Mouse (Mus musculus) urinary bladder, postnatal 25 days (tissue): ENCODE results near the gene Uba52.

ENCODE experiments used
- DNase-seq: peaks from one replicate; pipeline ENCODE4 v3.0.0; 2022; ENCODE audit warnings: low spot score

The Uba52 gene

DNA sequence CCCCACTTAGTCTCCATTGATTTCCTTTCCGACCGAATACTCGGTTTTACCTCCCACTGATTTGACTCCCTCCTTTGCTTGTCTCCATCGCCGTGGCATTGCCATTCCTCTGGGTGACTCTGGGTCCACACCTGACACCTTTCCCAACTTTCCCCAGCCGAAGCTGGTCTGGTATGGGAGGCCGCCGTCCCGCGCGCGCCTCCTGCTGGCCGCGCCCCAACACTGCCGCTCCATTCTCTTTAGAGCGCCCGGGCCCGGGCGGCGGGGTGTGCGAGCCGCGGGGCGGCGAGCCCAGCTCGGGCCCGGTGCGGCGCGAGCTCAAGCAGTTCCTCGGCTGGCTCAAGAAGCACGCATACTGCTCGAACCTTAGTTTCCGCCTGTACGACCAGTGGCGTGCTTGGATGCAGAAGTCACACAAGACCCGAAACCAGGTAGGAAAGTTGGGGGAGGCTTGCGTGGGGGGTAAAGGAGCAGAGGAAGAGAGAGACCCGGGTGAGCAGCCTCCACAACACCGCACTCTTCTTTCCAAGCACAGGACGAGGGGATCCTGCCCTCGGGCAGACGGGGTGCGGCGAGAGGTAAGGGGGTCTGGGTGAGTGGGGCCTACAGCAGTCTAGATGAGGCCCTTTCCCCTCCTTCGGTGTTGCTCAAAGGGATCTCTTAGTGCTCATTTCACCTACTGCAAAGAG is 7.4 kb downstream of the Uba52 start:
- peak; percentile 65 for DNase-seq

DNA sequence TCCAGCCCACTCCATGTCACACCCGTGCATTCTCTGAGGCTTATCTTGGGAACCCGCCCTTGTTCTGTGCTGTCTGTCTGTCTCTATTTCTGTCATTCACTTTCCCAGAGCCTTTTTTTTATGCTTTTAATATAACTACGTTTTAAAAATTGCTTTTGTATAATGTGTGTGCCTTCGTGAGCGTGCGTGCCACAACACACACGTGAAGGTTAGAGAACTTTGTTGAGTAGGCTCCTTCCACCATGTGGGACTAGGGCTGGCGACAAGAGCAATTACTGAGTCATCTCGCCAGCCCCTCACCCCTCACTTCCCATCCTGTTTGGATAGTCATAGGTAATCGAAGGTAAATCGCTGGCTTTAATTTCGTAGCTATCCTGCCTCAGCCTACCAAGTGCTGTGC is 8.1 kb downstream of the Uba52 start:
- DNase-seq, result no peak

DNA sequence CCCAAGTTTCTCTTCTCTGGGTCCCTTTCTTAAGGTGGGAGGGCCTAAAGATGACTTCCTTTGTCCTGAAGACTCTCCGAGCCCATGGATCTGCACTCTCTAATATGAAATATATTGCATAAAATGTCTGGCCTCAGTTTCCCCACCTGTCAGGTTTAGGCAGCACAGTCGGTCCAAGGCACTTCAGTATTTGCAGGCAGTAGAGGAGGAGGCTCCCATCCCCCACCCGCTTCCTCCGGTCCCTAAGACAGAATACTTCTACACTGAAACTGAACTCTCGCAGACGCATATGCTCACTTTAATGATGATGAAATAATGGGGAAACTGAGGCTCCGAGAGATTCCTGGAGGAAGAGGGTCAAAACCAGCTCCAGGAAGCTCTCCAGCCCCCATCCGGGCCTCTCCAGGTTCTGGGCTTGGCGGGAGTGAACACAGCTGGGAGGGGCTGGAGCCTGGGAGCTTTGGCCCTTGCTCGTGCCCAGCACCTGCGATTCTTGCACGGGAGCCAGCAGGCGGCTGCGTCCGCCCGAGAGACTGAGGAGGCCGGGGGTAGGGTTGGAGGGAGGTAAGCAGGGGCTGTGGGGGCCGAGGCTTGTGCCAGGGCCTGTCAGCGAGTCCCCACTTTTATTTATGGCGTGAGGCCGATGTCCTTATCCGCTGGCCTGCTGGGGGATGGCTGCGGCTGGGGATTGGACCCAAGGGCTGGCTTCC is 8.6 kb downstream of the Uba52 start:
- no peak for DNase-seq

DNA sequence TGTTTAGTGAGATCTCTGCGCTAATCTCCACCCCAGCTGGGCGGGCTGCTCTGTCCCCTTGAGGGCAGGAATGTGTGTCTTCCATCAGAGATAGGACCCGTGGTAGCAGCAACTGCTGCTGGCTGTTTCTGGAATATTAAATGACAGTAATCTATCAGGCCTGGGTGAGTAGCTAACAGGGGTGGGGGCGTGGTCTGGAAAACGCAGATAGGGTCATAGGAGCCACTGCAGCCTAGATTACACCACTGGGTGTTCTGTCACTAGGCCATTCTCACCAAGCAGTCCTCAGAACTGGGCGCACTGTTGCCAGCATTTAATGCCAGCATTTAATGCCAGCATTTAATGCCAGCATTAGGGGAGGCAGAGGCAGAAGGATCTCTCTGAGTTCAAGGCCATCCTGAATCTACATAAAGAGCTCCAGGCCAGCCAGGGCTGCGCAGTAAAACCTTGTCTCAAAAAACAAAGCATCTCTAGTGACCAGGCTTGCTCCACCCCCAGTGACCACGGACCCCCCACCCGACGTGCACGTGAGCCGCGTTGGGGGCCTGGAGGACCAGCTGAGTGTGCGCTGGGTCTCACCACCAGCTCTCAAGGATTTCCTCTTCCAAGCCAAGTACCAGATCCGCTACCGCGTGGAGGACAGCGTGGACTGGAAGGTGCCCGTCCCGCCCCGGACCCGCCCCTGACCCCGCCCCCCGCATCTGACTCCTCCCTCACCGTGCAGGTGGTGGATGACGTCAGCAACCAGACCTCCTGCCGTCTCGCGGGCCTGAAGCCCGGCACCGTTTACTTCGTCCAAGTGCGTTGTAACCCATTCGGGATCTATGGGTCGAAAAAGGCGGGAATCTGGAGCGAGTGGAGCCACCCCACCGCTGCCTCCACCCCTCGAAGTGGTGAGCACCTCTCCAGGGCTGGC is 10.0 kb downstream of the Uba52 start:
- DNase-seq, result no peak

DNA sequence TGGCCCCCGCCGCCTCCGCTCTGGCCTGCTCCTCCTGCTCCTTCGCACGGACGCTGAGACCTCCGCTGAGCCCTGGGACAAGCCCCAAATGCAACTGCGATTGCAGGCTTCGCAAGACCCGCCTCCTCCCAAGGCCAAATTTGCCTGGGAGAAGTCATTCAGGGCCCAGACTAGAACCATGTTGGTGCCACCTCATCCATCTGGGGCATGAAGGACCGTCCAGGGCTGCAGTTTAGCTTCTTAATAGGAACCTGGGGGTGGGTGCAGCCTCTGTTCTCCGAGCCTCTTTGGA is 14.9 kb downstream of the Uba52 start:
- DNase-seq, result no peak

DNA sequence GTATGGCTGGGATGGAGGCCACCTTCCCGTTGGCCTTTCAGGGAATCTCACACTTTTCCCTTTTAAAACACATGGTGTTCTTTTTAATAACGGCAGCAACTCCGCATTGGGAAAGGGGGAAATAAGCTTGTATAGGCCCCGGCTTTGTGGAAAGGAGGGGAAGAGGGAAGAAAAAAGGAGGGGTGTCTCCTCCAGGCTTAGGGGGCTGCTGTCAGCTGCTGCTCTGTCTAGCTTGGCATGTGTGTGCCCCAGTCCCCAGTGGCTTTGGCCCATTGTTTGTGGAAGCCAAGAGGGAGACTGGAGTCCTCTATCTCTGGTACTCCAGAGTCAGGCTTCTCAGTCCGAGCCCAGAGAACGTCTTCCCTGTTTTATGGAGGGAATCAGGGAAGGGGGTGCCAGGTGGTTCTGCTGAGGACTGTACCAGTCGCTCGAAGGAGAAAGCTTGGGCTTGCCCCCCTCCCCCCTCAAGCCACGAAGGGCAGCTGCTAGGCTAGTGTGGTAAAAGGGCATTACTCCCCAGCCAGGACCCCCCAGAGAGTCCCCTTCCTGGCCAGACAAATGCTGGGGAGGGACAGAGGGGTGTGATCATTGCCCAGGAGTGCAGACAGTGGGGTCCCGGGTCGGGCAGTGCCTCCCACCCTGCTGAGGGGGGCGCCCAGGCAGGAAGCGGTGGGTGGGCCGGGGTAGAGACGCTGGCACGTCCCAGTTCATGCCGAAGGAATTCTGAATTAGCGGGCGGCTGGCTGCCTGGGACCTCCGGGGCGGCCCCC is 15.4 kb downstream of the Uba52 start:
- DNase-seq, result no peak

DNA sequence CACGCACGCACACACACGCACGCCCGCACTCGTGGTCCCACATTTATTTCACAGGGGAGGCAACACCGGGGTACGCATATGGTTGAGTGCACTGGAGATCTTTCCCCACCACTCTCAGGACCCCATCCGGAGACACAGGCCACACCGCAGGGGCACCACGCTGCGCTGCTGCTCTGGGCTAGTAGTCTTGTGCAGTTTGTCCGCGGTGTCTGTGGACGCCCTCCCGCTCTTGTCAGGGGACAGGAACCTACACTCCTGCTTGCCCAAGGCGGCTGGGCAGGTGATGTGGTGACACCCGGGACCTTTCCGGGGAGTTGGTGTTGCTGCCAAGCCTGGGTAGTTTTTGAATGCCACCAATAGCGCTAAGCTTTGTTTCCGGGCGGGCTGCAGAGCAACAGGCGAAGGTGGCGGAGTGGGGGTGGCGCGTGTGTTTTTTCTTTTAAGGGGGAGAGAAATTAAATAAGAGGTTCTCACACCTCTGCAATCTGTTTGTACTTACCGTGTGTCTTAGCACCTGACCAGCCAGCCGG is 16.1 kb downstream of the Uba52 start:
- no peak for DNase-seq

DNA sequence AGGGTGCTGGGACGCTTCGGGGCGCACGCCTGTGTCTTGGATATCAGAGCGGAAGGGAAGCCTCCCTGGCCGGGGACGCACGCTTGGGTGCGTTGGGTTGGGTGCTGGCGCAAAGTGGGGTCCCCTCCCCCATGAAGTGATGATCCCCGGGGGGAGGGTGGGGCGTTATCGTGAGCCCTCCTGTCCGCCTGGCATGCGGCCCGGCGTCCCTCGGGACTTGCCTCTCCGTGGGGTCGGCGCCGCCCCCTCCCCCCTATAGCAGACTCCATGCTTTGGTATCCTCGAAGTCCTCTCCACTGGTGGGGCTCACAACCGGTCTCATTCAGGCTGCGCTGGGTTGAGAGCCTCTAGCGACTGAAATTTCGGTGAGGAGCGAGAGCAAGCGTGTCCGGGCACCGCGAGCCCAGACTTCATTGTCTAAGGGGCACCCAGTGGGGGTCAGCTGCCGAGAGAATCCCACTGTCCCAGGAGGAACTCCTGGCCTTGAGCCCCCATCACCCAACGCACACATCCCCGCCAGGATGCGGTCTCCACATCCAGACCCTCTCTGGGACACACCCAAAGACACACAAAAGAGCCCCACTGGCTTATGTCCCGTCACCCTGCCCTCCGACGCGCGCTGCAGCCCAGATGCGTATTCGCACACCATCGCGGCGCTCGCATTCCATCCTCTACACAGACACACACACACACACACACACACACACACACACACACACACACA is 16.7 kb downstream of the Uba52 start:
- DNase-seq, result no peak

DNA sequence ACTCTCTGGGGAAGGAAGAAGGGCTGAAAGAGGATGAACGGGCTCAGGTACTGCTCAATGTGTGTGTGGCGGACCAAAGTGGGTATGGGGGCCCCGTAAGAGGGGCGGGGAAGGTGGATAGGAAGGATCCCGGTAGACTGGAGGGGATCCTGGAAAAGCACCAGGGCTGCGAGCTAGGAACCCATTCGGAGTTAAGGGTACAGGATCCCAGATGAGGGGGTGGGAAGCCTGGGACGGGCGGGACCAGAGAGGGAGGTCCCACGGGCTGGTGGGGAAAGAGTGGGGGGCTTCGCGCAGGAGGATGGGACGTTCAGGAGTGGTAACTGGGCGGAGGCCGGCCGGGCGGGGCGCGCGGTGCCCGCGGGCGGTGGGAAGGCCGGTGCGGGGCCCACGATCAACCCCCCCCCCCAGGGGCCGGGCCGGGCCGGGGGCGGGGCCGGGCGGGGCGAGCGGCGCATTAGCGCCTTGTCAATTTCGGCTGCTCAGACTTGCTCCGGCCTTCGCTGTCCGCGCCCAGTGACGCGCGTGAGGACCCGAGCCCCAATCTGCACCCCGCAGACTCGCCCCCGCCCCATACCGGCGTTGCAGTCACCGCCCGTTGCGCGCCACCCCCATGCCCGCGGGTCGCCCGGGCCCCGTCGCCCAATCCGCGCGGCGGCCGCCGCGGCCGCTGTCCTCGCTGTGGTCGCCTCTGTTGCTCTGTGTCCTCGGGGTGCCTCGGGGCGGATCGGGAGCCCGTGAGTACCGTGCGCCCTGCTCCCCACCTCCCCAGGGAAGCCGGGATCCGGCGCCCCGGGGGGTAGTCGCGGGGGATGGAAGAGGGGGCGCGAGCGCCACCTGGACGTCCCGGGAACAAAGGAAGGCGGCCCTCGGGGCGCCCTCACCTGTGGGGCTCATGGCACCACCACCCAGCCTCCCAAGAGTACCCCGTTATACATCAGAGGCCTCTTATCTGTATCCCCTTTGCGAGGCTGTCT is 17.6 kb downstream of the Uba52 start, which contains the start of gene Crlf1:
Gene Crlf1, plus strand, starts transcription at position 495 of the 977 bp plus-strand sequence.
- DNase-seq, result no peak

DNA sequence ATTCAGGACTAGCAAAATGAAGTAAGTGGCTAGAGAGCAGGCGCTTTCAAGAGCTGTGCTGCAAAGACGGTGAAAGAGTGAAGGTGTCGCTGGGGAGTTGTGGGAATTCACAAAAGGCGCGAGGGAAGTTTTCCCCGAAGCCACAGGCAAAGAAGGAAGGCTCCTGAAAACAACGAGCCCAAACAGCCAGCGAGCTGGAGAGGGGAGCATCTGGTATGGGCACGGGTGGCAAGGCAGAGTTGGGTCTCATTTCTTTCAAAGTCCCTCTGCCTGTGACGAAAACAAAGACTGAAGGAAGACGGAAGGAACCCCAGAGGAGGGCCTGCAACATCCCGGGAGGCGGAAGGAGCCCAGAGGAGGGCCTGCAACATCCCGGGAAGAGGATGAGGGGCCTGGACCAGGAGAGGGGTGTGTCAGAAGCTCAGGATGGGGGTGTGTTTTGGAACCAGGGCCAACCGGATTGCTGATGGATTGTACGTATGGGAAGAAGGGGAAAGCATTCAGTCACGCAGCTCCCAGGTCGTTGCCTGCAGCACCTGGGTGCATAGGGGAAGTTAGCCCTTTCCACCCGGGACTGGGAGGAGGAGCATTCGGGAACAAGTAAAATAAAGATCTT is 19.6 kb downstream of the Uba52 start:
- no peak for DNase-seq

DNA sequence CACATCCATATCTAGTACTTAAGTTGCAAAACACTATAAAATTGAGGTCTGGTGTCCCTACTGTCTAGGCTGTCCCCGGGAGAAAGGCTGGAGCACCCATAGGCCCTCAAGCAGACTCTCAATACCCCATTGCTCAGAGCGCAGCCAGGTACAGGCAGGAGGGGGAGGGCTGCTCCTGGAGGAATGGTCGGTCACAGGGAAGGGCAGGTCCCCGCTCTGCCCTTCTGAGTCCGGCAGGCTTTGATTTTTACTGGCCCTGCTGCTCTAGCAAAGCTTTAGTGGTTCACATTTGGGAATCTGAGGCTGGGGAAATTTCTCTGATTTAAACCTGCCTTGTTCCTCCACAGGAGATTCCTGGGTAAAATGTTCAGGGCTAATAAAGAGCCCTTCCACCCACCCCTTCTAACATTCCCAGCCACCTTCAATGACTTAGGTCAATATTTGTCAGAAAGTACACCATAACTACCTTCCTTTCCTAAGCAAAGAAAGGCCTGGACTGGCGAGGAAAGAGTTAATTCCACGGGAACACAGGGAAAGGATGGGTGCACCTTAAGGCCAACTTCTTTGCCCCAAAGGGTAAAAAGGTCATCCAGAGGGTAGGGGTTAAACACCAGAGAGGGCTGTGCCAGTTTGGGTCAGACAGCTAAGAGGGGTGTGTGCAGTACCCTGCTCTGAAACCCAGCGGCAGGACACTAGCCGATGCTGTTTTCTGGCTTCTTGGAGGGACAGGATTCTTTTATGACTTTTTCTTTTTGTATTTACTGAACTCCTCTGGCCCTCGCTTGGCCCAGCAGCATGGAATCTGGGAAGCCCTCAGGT is 20.3 kb downstream of the Uba52 start:
- no peak for DNase-seq

DNA sequence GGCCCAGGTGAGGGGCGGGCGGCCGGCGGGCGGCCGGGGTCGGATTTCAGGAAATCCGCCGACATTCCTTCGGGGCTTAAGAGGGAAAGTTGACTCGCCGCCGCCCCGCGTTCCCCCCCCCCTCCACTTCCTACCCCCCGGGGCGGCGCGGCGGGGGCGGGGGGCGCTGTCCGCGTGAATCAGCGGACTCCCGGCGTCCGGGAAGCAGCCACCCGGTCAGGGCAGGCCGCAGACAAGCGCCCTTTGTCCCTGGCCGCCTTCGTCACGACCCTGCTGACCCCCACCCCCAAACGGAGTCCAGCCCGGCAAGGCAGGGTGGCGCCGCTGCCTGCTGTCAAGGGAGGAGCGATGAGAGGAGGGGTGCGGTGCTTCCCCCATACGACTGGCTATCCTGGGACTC is 21.0 kb downstream of the Uba52 start:
- no peak for DNase-seq

DNA sequence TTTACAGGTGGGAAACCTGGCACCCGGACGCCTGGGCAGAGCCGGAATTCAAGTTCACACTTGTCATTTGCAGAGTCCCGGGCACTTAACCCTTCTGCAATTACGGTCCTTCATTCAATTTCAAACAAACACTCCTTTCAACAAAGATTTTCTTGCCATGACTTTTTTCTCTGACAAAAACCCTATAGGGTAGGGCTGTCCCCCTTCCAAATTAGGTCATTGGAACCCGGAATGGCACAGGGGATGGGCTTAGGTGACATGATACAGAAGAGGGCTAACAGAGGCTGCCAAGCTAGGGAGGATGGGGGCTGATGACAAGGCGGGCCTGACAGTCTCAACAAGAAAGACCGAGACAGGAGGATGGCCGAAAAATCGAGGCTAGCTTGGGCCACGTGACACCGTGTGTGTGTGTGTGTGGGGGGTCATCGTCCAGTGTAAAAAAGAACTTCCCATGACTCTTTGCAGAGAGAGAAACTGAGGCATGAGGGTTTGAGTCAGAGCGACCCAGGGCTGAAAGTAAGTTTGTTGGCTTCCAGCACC is 21.6 kb downstream of the Uba52 start:
- no peak for DNase-seq

DNA sequence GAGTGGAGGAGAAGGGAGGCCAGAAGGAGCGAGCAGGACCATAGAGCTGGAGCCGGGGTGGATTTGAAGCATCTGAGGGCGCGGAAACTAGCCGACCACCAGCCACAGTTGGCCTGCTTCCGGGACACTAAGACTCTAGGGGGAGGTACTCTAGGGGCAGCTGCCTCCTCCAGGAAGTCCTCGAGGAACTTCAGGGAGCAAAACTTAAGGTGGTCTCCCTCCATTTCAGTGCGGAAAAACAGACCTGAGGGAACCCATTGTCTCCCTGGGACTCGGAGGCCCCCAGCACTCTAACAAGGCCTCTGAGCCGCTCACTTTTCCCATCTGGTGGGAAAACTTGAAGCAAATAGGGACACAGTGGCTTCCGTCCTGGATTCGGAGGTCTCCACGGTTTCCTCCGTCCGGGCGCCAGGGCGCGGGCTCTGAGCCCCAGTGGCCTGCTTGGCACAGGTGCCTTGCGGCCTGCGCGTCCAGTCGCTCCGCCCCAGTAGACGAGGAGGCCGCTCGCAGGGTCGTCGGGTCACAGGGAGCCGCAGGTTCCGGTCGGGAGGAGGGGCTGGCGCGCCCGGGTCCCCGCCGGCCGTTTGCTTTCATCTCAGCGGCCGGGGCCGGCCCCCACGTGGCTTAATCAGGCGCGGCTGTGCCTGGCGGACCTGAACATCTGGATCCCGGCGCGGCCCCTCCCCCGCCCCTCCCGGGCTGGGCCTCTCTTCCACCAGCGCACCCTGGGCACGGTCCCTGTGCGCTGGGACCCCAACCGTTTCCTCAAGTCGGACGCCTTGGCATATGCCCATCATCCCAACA is 22.4 kb downstream of the Uba52 start:
- no peak for DNase-seq

DNA sequence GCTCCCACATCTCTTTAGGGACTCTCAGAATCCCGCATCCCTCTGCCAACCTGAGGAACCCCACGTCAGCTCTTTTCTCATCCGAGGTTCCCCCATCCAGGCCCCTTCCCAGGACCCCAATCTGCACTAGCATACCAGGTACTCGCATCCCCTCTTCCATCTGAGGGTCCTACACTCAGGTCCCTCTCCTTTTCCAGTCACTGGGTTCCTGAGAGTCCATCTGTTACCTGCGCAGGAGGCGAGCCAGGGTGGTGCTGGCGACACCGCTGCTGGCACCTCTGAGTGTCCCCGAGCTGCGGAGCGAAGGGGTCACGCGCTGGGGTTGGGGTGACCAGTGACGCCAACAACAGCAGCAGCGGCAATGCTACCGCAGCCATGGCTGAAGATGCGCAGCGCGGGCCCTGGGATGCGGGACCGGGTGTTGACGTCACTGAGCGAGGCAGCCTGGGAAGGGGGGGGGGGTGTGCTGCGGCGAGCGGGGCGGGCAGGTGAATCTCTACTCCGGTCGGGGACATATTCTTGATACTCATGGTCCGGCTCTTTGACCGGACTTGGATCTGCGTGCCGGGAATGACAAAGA is 23.6 kb downstream of the Uba52 start, which contains the start of gene Tmem59l:
Gene Tmem59l, minus strand, starts transcription at position 418 of the 580 bp plus-strand sequence.
- DNase-seq, result no peak

DNA sequence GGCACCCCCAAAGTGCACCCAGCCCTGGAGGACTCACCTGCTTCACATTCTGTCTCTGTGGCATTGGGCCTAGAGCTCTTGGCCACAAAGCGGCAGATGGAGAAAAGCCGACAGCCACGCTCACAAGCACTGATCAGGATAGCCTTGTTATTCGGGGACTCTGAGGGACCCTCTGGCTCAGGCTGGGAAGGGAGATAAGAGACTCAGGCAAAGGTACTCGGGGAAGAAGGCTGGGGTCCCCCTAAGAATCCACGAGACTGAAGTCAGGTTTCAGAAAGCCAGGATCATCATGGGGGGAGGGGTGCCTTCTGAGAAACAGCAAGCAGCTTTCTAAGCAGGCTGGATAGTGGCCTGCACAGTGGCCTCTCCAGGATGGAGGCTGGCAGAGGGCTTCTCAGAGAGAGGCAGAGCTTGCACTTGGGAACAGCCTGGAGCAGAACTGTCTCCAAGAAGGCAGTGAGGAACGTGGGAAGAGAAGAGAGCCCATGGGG is 24.4 kb downstream of the Uba52 start:
- no peak for DNase-seq

DNA sequence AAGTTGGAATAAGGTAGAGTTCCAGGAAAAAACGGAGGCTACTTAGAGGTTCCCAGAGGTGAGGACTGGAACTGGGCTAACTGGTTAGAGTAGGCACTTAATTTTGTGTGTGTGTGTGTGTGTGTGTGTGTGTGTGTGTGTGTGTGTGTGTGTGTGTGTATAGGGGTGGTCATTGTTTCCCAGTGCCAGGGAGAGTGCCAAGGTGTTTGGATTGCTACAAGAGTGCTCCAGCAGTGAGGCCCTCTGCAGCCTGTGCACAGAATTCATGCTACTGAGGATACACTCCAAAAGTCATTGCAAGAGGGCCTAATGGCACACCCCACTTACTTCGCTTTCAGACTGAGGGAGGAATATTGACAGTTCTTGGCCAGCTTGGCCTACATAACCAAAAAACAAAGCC is 27.7 kb downstream of the Uba52 start:
- DNase-seq, result no peak
